Mouse (Mus musculus) left cerebral cortex, adult 6 months (tissue): Measurements from ENCODE around the gene Mynn. TPM values are rescaled to one million over a fixed set of nuclear protein-coding genes. Genes with fewer than 3 reads are reported as not detected.

Source experiments
- long read RNA-seq, 2 experiments: library from polyadenylated mRNA; unstranded; transcript quantifications; one replicate each; pipeline ENCODE4 v2.0.0; 2019 to 2020
- polyA plus RNA-seq: library from polyadenylated mRNA; unstranded; fragments of <200 nt; fragmentation: Nextera tagmentation; gene quantifications from 2 replicates; pipeline ENCODE4 v1.2.3, GENCODE M21; 2021

Mynn gene
- 5.0 and 6.4 TPM in 2 replicates for polyA plus RNA-seq
- long read RNA-seq, experiment 1, full-length matches to known transcripts, result 77 of 86 reads
- long read RNA-seq, experiment 1, partial matches to known transcripts, result 3 of 86 reads
- long read RNA-seq, experiment 1, other reads (novel, unspliced or antisense), result 6 of 86 reads
- long read RNA-seq, experiment 2, full-length matches to known transcripts, result 5 of 9 reads
- long read RNA-seq, experiment 2, partial matches to known transcripts, result 1 of 9 reads
- long read RNA-seq, experiment 2, other reads (novel, unspliced or antisense), result 3 of 9 reads

DNA sequence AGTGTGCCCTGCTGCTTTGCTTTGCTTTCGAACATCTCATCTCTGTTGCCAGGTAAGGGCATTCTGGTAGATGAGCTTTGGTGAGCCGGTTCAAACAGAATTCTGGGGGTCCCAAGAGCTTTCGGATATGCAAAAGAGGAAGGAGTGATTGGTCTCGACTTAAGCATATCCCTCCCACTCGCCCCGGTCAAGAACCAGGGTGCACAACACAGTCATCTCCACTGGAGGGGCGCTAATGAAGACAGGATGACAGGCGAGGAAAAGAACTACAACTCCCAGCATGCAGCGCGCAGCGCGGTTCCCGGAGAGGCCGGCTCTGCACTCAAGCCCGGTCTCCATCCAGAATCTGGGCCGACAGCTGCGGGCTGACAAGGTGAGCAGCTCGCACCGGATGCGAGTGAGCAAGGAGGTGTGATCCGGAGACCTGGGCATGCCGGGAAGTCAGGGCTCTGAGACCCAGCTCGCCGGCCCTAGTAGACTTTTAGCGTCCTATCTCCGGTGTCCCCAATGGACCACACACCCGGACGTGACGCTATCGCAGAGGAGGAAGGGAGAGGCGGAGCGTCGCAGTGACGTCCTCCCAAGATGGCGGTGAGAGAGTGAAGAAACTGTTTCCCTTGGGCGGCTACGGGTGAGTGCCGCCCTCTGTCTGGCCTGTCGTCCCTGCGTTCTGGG lies at the start of gene Mynn:
Gene Mynn, plus strand, starts transcription at position 1 of the 675 bp plus-strand sequence.

DNA sequence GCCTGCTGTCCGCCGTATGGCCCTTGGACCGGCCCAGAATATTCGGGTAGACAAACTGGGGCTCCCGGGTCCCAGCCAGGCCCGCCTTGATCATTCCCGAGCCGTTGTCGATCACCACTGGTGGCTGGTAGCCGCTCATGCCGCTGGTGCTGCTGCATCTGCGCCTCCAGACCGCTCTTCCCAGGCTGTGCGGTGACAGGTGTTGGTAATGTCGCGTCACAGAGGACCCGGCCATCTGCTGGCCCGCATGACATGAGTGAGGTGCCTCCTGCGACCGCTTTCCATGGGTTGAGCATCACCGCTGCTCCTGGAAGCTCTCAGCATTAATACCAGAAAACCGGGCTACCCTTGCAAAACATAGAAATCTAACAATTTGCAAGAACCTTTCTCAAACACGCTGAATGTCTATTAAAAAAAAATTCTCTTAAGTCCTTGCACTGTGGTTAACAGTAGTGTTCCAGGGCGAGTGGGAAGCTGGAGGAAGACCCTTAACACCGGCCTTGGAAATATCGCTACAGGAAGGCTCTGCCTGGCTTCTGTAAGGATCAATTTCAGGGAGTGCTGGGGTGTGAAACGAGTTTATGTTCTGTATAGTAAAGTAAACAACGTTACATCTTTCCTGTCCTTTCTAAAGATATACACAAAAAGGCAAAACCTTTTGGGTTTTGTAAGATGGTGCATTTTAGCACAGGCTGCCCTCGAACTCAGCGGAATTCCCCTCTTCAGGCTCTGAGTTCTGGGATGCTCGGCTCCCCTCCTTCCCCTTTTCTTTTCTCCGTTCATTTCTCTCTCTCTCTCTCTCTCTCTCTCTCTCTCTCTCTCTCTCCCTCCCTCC lies 1.9 kb upstream of the Mynn start, which contains the start of gene Actrt3:
Gene Actrt3, minus strand, starts transcription at position 229 of the 835 bp plus-strand sequence.

DNA sequence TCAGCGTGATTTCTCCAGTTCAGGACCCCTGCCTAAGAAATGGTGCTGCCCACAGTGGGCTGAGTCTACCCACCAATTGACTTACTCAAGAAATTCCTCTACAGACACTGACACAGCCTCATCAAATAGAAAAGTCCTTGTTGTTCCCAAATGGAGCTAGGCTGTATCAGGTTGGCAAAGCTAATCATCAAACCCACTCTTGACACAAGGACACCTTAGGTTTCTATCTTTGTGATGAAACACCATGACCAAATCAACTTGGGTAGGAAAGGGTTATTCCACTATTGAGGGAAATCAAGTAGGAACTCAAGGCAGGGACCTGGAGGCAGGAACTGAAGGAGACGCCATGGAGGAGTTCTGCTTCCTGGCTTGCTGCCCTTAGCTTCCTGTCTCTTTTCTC lies 42.3 kb downstream of the Mynn start, which contains the start of gene Lrriq4:
Gene Lrriq4, plus strand, starts transcription at position 301 of the 400 bp plus-strand sequence.

DNA sequence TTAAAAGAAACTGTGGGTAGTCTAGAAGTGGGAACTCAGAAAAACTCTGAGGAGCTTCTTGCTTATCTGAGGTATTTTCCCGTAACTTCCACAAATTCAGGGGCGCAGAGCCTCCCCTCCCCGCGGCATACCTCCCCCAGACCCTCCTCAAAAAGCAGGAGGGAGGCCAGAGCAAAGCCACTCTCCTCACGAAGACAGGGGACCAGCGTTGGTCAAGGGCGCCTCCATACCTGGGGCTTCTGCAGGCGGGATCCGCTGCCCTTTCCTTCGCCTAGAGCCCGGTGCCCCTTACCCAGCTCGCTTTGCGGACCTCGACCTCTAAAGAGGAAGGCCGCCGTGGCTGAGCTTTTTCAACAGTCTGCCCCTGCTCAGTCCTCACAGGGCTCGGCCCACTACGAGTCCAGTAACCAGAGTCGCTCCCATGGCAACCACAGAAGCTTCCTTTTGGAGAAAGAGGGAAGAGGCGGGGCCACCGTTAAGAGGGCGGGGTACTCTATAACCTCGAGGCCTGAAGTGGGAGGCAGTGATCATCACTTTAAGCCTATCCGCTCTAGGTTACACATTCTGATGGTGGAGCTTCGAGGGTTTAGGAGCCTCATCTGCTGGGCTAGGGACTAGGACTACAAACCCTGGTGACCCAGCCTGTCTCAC lies 45.7 kb downstream of the Mynn start, which contains the start of gene Lrrc34:
Gene Lrrc34, minus strand, starts transcription at position 430 of the 651 bp plus-strand sequence.

Other genes starting within 250 kb of the Mynn start
- 0.74 and 0.98 TPM in 2 replicates for gene Mecom, start 54.1 kb upstream of the Mynn start, polyA plus RNA-seq
- 0.58 and 1.5 TPM in 2 replicates for gene Actrt3, start 2.1 kb upstream of the Mynn start, polyA plus RNA-seq
- gene Lrriq4, start 42.4 kb downstream of the Mynn start, polyA plus RNA-seq, result not detected in 2 replicates
- gene Lrrc34, start 45.8 kb downstream of the Mynn start, polyA plus RNA-seq, result 0.08 and 0.21 TPM in 2 replicates
- gene Lrrc31, start 97.8 kb downstream of the Mynn start, polyA plus RNA-seq, result not detected in 2 replicates
- not detected in 2 replicates for gene Samd7, start 144.2 kb downstream of the Mynn start, polyA plus RNA-seq
- 254 and 265 TPM in 2 replicates for gene Sec62, start 190.8 kb downstream of the Mynn start, polyA plus RNA-seq